Mouse (Mus musculus): ENCODE measurements at regions not wholly inside any gene's neighbourhood (a gene's known extent, or its start where the extent isn't known, plus 50 kb on each side); places are given as distances from the start of the nearest gene placed in this dataset.

DNA sequence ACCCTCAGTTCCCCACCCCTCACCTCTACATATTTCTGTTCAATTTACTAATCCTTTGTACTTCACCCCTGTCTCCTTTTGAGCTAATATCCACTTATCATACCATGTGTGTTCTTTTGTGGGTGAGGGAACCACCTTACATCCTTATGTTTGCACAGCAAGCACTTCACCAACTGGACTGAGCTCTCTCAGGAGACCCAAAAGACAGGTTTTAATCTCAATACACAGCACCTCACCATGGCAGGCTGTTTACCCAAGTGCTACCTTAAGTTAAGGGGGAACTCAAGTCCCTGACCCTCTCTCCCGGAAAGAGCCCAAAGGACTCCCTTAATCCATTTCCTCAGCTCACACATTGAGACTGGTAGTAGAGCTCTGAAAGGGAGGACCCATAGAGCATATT lies 62.3 kb upstream of the Agr3 start:
- no peak for ATAC-seq (ENCODE audit: extremely low read depth, insufficient number of reproducible peaks, low FRiP score, poor library complexity, severe bottlenecking)

DNA sequence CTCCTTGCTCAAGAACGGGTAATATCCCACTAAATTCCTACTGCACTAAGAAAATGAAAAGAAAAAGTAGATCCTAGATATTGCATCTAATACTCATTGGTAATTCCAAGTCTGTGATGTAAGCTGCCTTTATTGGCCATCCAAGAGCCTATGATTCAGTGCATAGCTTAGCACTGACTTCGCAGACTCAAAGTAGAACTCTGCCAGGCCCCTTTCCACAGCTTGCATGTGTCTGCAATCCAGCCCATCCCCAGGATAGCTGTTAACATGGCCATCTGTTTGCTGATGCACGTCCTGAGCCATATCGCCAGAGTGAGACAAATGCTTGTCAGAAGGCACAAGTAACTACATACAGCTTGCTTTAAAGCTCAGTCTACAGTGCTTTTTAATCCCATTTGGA lies 72.3 kb upstream of the Agr3 start:
- ATAC-seq (ENCODE audit: extremely low read depth, insufficient number of reproducible peaks, low FRiP score, poor library complexity, severe bottlenecking), result no peak

DNA sequence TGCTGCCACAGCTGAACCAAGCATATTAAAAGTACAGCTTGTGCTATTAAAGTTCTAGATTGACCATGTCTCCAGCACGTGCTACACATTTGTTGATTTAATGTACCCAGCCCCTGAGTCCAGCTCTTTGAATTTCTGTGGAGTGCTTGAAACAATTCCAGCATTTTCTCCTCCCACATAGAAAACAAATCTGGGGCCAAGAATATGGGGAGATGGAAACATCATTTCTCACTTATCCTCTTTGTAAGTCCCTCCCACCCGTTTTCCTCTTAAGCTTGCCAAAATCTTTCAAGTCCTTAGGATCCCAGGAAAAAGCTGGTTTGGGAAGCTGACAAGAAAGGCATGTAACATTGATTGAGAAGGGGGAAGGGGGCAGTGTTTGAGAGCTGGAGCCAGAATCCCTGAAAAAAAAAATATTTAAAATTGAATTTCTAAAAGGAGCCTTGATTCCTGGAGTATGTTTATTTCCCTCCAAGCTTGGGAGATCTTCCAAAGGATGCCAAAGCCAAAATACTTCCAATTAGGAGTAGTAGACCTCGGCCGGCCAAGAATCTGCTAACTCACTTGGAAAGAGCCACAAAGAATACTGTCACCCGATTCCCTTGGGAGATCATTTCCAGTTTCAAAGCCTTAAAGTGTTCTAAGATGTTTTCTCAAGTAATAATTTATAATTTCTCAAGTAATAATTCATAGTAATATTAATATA lies 78.4 kb upstream of the Agr3 start:
- ATAC-seq (ENCODE audit: extremely low read depth, insufficient number of reproducible peaks, low FRiP score, poor library complexity, severe bottlenecking), result no peak

DNA sequence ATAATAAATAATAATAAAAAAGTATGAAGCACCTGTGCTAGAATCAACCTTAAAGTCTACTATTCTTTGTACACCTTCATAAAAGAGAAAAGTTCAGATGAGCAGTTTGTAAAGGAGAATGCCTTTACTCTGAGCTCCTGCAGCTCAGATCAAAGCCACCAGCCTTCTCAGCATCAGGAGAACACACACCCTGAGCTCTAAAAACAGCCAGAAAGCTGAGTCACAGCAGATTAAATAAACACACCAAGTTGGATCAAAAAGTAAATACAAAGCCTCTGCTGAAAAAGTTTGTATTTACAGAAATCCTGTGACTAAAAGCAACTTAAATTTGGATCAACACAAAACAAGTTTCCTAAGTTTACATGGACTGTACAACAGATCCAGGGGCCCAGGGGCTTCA lies 88.5 kb upstream of the Agr3 start:
- no peak for ATAC-seq (ENCODE audit: extremely low read depth, insufficient number of reproducible peaks, low FRiP score, poor library complexity, severe bottlenecking)

DNA sequence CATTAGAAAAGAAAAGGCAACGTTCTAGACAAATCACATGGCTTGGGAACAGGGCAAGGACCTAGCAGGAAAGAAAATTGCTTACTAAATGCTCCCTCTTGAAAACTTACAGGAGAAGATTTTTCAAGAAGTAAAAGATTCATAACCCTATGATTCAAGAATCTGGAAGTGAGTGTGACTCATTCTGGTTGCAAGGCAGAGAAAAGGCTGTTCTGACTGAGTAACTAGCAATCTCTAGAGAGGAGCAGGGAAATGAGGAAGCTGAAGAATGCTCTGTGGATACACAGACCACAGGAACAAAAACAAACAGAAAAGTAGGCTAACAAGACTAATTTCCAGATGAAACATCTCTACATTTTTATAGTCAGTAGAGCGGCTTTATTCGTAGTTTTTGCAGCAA lies 92.1 kb upstream of the Agr3 start:
- ATAC-seq (ENCODE audit: extremely low read depth, insufficient number of reproducible peaks, low FRiP score, poor library complexity, severe bottlenecking), result no peak

DNA sequence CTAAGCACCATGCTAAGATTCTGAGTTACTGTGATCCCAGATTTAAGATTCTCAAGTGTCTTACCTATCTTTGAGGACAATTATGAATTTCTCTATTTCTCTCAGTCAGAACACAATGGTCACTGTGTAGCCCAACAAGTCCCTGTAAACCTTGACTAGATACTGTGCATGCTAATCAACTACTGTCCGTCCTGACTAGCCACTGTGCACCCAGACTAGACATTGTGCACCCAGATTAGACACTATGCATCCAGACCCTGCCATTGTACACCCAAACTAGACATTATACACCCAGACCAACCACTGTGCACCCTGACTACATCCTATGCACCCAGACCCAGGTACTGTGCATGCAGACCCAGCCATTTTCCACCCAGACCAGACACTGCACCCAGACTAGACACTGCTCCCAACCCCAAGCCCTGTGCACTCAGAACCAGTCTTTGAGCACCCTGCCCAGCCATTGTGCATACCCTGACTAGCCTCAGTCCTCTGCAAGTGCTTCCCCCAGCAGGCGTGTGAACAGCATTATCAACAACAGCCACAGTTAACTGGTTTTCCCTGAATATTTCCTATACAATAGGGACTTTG lies 93.4 kb upstream of the Agr3 start:
- ATAC-seq (ENCODE audit: extremely low read depth, insufficient number of reproducible peaks, low FRiP score, poor library complexity, severe bottlenecking), result no peak

DNA sequence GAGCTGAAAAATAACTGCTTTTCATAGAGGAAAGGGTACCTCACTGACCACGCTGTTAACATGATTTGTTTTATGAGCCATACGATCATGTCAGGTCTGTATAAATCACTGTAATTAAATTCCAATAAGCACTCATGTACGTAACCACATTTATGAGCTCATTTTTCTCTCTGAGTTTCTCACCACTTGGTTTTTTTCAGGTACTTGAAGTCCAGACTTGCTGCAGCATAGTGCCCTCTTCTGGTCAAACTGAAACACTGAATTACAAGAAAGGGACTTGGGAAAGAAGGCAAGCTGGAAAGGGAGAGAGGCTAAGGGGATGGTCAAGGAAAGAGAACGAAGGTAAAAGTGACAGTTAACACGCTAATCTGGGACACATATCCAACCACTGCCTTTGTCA lies 94.2 kb upstream of the Agr3 start:
- ATAC-seq (ENCODE audit: extremely low read depth, insufficient number of reproducible peaks, low FRiP score, poor library complexity, severe bottlenecking), result peak; percentile 65

DNA sequence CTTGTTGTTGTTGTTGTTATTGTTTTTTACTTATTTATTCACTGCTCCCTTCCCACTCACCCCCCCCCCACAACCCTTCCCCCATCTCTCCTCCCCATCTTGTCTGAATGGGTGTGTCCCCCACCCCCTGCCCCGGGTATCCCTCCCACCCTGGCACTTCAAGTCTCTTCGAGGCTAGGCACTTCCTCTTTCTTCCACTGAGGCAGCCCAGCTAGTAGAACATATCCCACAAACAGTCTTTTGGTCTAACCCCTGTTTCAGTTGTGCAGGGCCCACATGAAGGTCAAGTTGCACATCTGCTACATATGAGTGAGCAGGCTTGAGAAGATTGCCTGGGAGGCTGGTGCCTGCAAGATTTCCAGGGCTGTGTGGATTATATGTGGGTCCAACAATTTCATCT lies 97.6 kb upstream of the Agr3 start:
- ATAC-seq (ENCODE audit: extremely low read depth, insufficient number of reproducible peaks, low FRiP score, poor library complexity, severe bottlenecking), result no peak

DNA sequence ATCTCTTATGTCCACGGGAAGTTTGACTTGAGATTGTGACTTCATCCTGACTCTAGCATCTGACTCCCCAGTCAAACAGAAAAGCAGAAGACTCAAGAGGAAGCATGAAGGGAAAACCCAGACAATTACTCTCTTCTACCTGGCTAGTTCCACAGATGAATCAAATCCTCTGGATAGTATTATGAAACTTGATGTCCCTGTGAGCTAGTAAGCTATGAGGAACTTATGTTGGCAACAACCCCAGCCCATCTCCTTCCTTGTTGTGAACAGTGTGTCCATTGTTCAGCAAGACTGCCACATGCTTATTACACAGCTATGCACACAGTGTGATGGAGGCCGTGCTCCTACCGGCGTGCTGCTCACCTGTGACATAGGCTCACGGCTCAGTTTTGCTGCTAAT lies 98.4 kb upstream of the Agr3 start:
- no peak for ATAC-seq (ENCODE audit: extremely low read depth, insufficient number of reproducible peaks, low FRiP score, poor library complexity, severe bottlenecking)

DNA sequence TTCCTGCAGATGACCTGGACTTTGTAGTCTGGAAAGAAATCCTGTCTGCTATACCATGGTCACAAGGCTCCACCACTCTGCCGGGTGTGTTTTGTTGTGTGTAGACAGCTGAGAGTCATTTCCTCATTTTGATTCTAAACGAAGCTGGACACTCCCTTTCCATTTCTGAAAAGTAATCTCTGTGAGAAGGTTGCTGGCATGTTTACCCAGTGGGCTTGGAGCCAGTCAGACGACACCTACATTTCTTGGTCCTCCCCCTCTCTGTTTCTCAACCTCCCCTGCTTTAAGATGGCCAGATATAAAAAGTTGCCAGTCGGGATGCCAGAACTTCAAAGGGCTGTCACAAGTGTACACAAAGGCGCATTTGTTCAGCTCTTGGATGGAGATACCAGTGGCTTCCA lies 100.8 kb upstream of the Agr3 start:
- no peak for ATAC-seq (ENCODE audit: extremely low read depth, insufficient number of reproducible peaks, low FRiP score, poor library complexity, severe bottlenecking)

DNA sequence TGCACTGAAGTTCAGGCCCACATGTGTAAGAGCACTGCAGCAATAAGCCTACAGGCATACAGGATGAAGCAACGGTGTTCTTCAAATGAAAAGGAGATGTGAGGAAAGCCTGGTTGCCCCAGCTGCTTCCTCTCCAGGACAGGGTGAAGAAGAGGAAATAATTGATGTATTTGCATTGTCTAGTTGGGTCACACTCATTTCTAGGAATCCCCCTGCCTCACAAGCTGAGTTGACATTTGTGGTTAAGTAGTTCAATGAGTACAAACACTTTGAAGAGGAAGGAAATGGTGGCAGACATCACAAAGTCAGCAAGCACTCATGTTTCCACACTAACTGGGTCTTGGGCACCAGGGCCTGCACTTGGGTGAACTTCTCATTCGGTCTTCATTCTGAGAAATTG lies 126.2 kb upstream of the Agr3 start:
- ATAC-seq (ENCODE audit: extremely low read depth, insufficient number of reproducible peaks, low FRiP score, poor library complexity, severe bottlenecking), result peak; percentile 97

DNA sequence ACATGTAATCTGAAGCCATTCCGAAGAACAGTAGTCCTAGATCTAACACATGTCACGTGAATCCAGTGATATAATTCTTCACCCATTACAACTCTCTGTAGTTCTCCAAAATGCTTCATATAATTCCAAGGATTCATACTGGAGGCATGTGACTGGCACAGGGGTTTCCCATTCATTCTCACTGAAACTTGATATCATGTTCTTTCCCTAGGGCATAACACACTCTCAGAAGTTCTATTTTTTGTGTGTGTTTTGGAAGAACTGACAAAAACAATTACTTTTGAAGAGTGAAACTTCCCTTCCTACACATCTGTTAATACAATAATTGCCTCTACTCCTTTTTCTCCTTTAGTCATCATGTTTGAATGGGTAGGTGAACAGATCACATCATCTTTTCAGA lies 150.0 kb upstream of the Agr3 start:
- no peak for ATAC-seq (ENCODE audit: extremely low read depth, insufficient number of reproducible peaks, low FRiP score, poor library complexity, severe bottlenecking)

DNA sequence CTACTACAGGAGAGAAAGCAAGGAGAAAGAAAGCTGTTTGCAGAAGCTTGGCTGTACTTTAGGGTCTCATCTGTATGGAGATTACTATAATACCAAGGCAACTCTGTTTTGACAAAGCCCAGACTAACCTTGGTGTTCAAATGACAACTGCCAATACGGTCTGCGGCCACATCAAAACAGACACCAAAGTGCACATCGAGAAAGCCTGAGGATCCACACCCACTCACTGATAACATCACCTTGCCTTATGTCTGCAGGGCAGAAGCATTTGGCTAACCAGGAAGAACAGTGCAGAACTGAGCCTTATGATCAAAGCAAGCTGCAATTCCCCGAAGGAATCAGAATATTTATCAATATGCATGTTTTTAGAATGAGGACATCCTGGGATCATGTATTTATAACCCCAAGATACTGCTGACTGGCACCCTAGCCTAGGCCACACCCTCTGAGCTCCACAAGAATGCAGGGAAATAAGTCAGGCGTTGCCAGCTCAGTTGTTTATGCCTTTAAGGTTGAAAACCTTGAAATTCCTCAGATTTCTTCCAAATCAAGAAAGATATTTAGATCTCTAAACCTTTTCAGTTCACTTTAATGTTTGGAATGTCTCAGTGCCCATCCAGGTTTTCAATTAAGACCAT lies 154.9 kb upstream of the Agr3 start:
- no peak for ATAC-seq (ENCODE audit: extremely low read depth, insufficient number of reproducible peaks, low FRiP score, poor library complexity, severe bottlenecking)

DNA sequence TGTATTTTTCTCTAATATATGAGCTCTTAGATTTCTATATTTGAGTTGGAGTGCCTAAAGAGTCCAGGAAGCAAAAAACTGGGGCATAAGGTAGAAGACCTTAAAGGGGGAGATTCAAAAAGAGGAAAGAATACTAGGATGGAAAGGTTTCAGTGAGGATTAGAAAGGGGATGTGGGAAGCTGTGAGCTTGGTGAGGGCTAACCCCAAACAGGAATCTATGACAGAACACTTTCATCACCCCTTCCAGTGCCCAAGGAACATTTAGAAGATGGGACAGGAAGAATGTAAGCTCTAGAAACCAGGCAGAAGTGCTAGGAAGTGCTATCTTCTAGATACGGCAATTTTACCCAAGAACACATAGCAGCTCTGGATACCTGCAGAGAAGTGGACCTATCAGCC lies 166.5 kb upstream of the Agr3 start:
- ATAC-seq (ENCODE audit: extremely low read depth, insufficient number of reproducible peaks, low FRiP score, poor library complexity, severe bottlenecking), result no peak

DNA sequence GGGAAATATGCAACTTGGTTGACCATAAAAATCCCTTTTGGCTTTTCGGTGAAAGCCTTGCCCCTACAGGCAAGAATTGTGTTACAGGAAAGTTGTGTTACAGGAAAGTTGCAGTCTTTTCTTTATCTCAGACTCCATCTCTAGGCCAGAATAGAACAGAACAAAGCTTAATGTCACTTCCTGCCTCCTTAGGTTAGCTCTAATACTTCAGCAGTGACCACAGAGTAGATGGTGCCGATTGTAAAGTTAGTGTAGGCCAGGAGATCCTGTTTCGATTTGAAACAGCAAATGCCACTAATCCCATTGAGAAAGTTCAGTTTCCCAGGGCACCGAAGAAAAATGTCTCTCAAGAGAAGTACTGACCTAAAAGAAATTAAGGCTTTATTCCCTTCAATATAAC lies 170.3 kb upstream of the Agr3 start:
- no peak for ATAC-seq (ENCODE audit: extremely low read depth, insufficient number of reproducible peaks, low FRiP score, poor library complexity, severe bottlenecking)

DNA sequence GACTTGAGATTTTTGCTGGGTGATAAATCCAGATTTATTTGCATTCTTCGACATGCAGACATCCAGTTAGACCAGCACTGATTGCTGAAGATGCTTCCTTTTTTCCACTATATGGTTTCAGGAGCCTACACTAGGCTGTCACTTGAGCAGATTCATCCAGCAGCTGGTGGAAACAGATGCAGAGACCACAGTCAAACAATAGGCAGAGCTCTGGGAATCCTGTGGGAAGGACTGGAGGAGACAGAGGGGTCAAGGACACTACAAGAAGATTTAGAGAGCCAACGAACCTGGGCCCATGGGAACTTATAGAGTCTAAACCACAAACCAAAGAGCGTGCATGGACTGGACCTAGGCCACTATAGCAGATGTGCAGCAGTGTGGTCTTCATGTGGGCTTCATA lies 177.4 kb upstream of the Agr3 start:
- ATAC-seq (ENCODE audit: extremely low read depth, insufficient number of reproducible peaks, low FRiP score, poor library complexity, severe bottlenecking), result no peak

DNA sequence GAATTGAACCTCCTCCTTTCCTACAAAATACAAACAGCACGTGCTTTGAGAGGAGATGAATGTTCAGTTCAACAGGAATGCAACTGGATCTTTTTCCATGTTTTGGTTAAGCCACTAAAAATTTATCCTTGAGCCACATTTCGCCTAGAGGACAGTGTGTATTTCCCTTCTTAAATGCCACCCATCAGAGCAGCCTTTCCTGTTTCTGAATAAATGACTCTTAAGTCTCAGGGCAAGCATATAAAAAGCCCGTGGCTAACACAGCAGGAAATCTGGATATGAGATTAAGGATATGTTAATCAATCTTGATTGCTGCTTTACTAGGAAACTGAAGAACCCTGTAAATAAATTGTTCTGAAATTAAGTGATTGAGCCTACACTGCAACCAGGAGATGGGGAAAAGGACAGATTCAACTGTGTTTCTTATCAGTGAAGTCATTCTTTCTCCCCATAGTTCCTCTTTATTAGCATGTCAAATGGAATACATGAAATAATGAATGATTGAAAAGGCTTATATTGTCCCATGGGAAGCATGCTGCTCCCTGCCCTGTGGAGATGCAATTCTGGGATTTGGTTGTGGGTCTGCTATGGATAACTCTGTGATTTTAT lies 178.6 kb upstream of the Agr3 start:
- ATAC-seq (ENCODE audit: extremely low read depth, insufficient number of reproducible peaks, low FRiP score, poor library complexity, severe bottlenecking), result no peak

DNA sequence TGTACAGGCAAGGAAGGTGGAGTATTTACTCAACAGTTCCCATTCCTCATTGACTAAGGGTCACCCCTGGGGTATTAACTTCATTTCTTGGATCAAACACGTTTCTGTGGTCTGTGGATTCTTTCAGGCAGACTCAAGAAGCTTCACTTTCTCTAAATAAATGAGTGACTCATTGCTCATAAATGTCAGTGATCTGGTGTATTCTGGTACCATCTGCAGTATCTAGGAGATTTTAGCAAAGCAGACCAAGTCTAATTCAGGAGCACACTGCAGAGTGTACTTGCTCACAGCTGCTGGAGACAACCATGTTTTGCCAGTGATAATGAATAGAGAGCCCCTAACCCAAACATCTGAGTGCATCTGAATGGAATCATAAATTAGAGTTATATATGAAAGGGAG lies 182.7 kb upstream of the Agr3 start:
- ATAC-seq (ENCODE audit: extremely low read depth, insufficient number of reproducible peaks, low FRiP score, poor library complexity, severe bottlenecking), result no peak

DNA sequence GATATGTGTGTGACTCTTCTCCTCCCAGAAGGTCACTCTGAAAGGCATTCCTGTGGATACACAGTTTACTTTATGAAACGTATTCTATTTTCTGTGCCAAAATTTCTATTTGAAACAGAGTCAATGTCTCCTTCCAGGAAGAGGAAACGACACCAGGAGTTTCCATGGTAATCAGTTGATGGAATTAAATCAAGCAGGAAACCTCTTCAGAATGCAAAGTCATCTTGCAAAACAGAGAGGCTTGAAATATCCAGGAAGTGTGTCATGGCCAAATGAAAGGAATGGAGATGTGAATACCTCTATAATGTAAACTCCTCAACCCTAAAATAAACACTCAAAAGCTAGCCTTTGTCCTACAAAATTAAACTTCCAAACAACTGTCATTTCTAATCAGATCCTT lies 189.0 kb upstream of the Agr3 start:
- ATAC-seq (ENCODE audit: extremely low read depth, insufficient number of reproducible peaks, low FRiP score, poor library complexity, severe bottlenecking), result no peak

DNA sequence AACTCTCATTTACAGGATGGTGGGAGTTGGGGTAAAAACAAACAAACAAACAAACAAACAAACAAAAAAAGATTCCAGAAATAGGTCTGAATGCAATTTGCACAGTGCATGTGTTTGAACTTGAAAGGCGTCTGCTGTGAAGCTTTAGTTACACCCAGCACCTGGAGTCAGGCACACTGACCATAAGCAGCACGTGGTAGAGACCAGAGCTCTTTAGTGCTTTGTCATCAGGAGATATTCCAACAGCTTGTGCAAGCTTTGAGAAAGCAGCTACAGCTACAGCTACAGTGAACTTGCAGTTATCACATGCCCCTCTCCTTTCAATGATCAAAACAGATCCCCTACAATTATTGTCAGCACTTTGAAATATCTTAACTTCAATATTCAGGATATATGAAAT lies 190.4 kb upstream of the Agr3 start:
- ATAC-seq (ENCODE audit: extremely low read depth, insufficient number of reproducible peaks, low FRiP score, poor library complexity, severe bottlenecking), result no peak

Measured in neutrophil, adult 5-6 weeks (primary cell).